Mouse (Mus musculus) ES-Bruce4 (cell line): ENCODE measurements at regions not wholly inside any gene's neighbourhood (a gene's known extent, or its start where the extent isn't known, plus 50 kb on each side); places are given as distances from the start of the nearest gene placed in this dataset.

Source experiments
- CTCF ChIP-seq: IDR thresholded peaks from one replicate; pipeline ENCODE4 v1.8.1; 2011; ENCODE audit warnings: low read depth, low read length
- EP300 ChIP-seq: IDR thresholded peaks from 2 replicates; pipeline ENCODE4 v1.6.1; 2011; ENCODE audit warnings: low read depth, low read length; ENCODE audit not compliant: insufficient read depth

DNA sequence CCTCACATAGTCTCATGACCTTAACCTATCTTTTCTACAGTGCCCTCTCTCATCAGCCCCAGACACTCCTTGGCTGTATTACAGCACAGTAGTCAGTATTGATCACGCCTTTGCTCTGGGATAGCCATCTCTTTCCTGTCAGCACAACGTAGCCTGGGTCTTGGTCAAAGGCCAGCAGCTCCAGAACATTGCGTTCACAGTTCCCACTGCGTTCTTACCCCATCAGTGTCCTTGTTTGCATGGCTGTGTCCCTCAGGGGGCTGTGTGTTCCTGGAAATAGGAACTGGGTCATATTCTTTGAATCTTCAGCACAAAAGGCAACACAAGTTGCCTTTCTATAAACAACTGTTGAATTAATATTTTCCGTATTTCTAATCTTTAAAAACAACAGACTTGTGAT, 602.0 kb upstream of the Igfbp3 start:
- TF ChIP-seq CTCF (no peak), EP300 (no peak)
